Mouse (Mus musculus) C2C12 (cell line): ENCODE results near the gene Pdzd4.

Source experiments
- CTCF ChIP-seq: IDR thresholded peaks from one replicate; pipeline ENCODE4 v1.5.1; 2011; ENCODE audit not compliant: control insufficient read depth, insufficient read depth, insufficient read length
- FOSL1 ChIP-seq: IDR thresholded peaks from one replicate; pipeline ENCODE4 v1.8.0; 2011; ENCODE audit warnings: mild to moderate bottlenecking, low read length; ENCODE audit not compliant: poor library complexity, insufficient read depth, severe bottlenecking
- MAX ChIP-seq: IDR thresholded peaks from one replicate; pipeline ENCODE4 v1.6.1; 2011; ENCODE audit warnings: mild to moderate bottlenecking, control low read depth
- MYOD1 ChIP-seq: IDR thresholded peaks from one replicate; pipeline ENCODE4 v1.6.1; 2011; ENCODE audit warnings: low read depth; ENCODE audit not compliant: control insufficient read depth, insufficient read length
- MYOG ChIP-seq: IDR thresholded peaks from one replicate; pipeline ENCODE4 v1.6.1; 2011; ENCODE audit not compliant: control insufficient read depth, insufficient read length; ENCODE audit errors: extremely low read depth

DNA sequence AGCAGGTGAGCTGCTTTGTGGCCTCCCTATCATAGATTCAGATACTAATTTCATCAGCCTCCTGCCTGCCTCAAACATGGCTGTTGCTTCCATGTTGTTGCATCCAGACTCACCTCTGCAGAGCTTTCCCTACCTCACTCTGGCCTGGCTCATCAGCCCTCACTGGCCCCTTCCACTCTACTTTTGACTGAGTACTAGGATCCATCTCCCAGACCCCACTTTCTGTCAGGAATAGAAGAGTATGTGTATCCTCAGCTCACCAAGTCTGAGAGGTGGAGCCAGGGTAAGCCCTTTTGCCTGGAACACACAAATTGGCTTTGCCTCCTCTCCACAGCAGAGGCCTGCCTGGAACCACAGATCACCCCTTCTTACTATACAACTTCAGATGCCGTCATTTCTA is 36.3 kb downstream of the Pdzd4 start:
- no peak for TF ChIP-seq MAX
- no peak for TF ChIP-seq CTCF
- no peak for TF ChIP-seq MYOG
- TF ChIP-seq MYOD1: no peak
- no peak for TF ChIP-seq FOSL1
